Mouse (Mus musculus) layer of hippocampus, postnatal 25 days (tissue): Measurements from ENCODE around the gene Syne2. TPM values are rescaled to one million over a fixed set of nuclear protein-coding genes. Genes with fewer than 3 reads are reported as not detected.

Experiments
- DNase-seq, 2 experiments: peaks; one replicate each; pipeline ENCODE4 v3.0.0; 2022; ENCODE audit warnings: mixed read lengths in 2 of 2, low spot score in 1 of 2; ENCODE audit errors: extremely low spot score in 1 of 2
- total RNA-seq, 2 experiments: library from RNA; stranded (reverse); gene quantifications; 2 replicates each; pipeline ENCODE4 v1.2.3; 2021

Gene Syne2
- total RNA-seq, 2 experiments from 2014 or later: 23.0 to 25.5 TPM

GRCm38 (mm10) chr12:75860843-75861242 is 42.9 kb downstream of the Syne2 start:
- DNase-seq: no peak

- no peak for DNase-seq
Measured at GRCm38 (mm10) chr12:75865166-75865565, 47.2 kb downstream of the Syne2 start.

GRCm38 (mm10) chr12:75866419-75867373 is 48.8 kb downstream of the Syne2 start:
- DNase-seq: no peak

- DNase-seq: no peak
Measured at GRCm38 (mm10) chr12:75873546-75874235, 55.8 kb downstream of the Syne2 start.

- DNase-seq: no peak
Measured at GRCm38 (mm10) chr12:75874287-75874994, 56.5 kb downstream of the Syne2 start.

- no peak for DNase-seq
Measured at GRCm38 (mm10) chr12:75879636-75880317, 61.8 kb downstream of the Syne2 start.

GRCm38 (mm10) chr12:75881554-75881953 is 63.6 kb downstream of the Syne2 start:
- no peak for DNase-seq

- DNase-seq: no peak
Measured at GRCm38 (mm10) chr12:75886161-75886560, 68.2 kb downstream of the Syne2 start.

GRCm38 (mm10) chr12:75886946-75887345 is 69.0 kb downstream of the Syne2 start:
- no peak for DNase-seq

GRCm38 (mm10) chr12:75888721-75889120 is 70.8 kb downstream of the Syne2 start:
- no peak for DNase-seq

- DNase-seq: no peak
Measured at GRCm38 (mm10) chr12:75891206-75891605, 73.3 kb downstream of the Syne2 start.

- DNase-seq: no peak
Measured at GRCm38 (mm10) chr12:75893392-75893791, 75.5 kb downstream of the Syne2 start.

GRCm38 (mm10) chr12:75894316-75894997 is 76.5 kb downstream of the Syne2 start:
- no peak for DNase-seq

GRCm38 (mm10) chr12:75894998-75895331 is 77.0 kb downstream of the Syne2 start:
- DNase-seq: no peak

GRCm38 (mm10) chr12:75897793-75898192 is 79.9 kb downstream of the Syne2 start:
- no peak for DNase-seq

GRCm38 (mm10) chr12:75901721-75902120 is 83.8 kb downstream of the Syne2 start:
- no peak for DNase-seq

- DNase-seq: no peak
Measured at GRCm38 (mm10) chr12:75904068-75904467, 86.1 kb downstream of the Syne2 start.

GRCm38 (mm10) chr12:75905304-75905703 is 87.4 kb downstream of the Syne2 start:
- no peak for DNase-seq

- no peak for DNase-seq
Measured at GRCm38 (mm10) chr12:75908466-75908865, 90.5 kb downstream of the Syne2 start.

GRCm38 (mm10) chr12:75915694-75916093 is 97.8 kb downstream of the Syne2 start:
- no peak for DNase-seq
